Mouse (Mus musculus) embryonic facial prominence, embryonic 11.5 days (tissue): ENCODE results near the gene Depdc7. TPM values are rescaled to one million over a fixed set of nuclear protein-coding genes. Genes with fewer than 3 reads are reported as not detected.
A peak's percentile ranks its signal among the peaks of the same experiment; 100 is the strongest.

Experiments used
- ATAC-seq: fragments of 200-750 bp; cut with Nextera tagmentation; replicated peaks from 2 replicates; pipeline ENCODE4 v1.8.0; 2017; ENCODE audit warnings: low read depth; ENCODE audit not compliant: insufficient number of reproducible peaks, low FRiP score, low TSS enrichment
- DNase-seq: peaks from one replicate; pipeline ENCODE4 v3.0.0-alpha.2; 2015; ENCODE audit warnings: low spot score
- H3K27ac ChIP-seq: fragments of 300-500 bp; sonication (generic); replicated peaks from 2 replicates; pipeline ENCODE4 v1.5.1; 2014; ENCODE audit warnings: mild to moderate bottlenecking, low read depth, low read length, control low read depth
- H3K27me3 ChIP-seq: fragments of 300-500 bp; sonication (generic); 2 replicates; pipeline ENCODE4 v1.6.1; 2014; ENCODE audit warnings: mild to moderate bottlenecking, low read length, moderate library complexity, mixed read lengths; ENCODE audit not compliant: control insufficient read depth, insufficient read depth
- H3K36me3 ChIP-seq: fragments of 300-500 bp; sonication (generic); replicated peaks from 2 replicates; pipeline ENCODE4 v1.6.1; 2014; ENCODE audit warnings: low read depth, mild to moderate bottlenecking, low read length, moderate library complexity, mixed read lengths; ENCODE audit not compliant: control insufficient read depth, insufficient read depth
- H3K4me1 ChIP-seq: fragments of 300-500 bp; sonication (generic); 2 replicates; pipeline ENCODE4 v1.6.1; 2014; ENCODE audit warnings: low read length, mixed read lengths; ENCODE audit not compliant: control insufficient read depth, insufficient read depth
- H3K4me2 ChIP-seq: fragments of 300-500 bp; sonication (generic); 2 replicates; pipeline ENCODE4 v1.6.1; 2014; ENCODE audit warnings: low read depth, mild to moderate bottlenecking, control low read depth, low read length, moderate library complexity
- H3K4me3 ChIP-seq: fragments of 300-500 bp; sonication (generic); 2 replicates; pipeline ENCODE4 v1.5.1; 2014; ENCODE audit warnings: low read depth, low read length, control low read depth
- H3K9ac ChIP-seq: fragments of 300-500 bp; sonication (generic); replicated peaks from 2 replicates; pipeline ENCODE4 v1.6.1; 2014; ENCODE audit warnings: mild to moderate bottlenecking, control low read depth, low read length
- H3K9me3 ChIP-seq: fragments of 300-500 bp; sonication (generic); replicated peaks from 2 replicates; pipeline ENCODE4 v1.6.1; 2016; ENCODE audit warnings: mild to moderate bottlenecking, low read length, inconsistent platforms, mixed read lengths; ENCODE audit not compliant: control insufficient read depth
- WGBS: fragments of 180-500 bp; shearing (Covaris S2); extraction: QIAGEN DNeasy Blood & Tissue Kit; methylation state at CpG from one replicate; pipeline ENCODE4 v1.1.7; 2014; 5-methylcytosine and 5-hydroxymethylcytosine counted together
- polyA plus RNA-seq: library from polyadenylated mRNA; unstranded; fragments of >200 nt; fragmentation: Nextera tagmentation; extraction: Ambion mirVana; gene quantifications from 2 replicates; pipeline ENCODE4 v1.2.1, GENCODE M21; 2014

Depdc7 gene
- polyA plus RNA-seq, 1 experiment from 2014 or later = 5.1 TPM

DNA sequence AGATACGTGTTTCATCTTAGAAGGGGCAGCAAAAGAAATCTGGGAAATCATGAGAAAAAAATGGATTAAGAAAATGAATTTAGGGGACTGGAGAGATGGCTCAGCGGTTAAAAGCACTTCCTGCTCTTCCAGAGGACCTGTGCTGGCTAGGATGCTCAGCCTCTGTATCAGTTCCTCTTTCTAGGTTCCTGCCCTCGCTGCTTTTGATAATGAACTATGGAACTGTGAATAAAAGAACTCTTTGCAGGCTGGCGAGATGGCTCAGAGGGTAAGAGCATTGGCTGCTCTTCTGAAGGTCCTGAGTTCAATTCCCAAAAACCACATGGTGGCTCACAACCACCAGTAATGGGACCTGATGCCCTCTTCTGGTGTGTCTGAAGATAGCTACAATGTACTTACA is 52.0 kb downstream of the Depdc7 start:
- Histone ChIP-seq H3K27ac (no peak overlapping the region), H3K4me1 (no peaks in the 10 kb centered on the region), H3K9ac (no peak overlapping the region), H3K27me3 (no peaks in the 10 kb centered on the region), H3K4me3 (no peak overlapping the region), H3K9me3 (no peaks in the 10 kb centered on the region), H3K4me2 (no peak overlapping the region), H3K36me3 (no peaks in the 10 kb centered on the region)
- ATAC-seq (no peak), DNase-seq (no peak)
- 83% methylated on average over 4 of the region's 4 CpGs for WGBS

DNA sequence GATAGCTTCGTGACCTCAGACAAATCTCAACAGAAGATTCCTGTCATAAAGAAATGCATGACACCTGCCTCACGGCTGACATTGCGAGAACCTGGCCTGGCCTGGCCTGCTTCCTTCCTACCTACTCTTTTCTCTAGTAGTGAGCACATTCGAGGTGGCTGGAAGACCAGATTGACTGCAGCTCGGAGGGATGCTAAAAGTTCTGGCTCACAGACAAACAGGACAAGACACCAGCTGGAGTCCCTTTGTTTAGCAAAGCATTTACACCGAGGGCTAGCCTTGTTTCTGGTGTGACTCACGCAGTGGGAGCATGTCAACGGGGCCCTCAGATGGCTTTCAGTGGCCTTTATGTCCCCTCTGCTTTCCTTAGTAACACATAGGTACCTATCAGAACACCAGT is 54.0 kb downstream of the Depdc7 start:
- Histone ChIP-seq H3K9ac (no peak overlapping the region), H3K4me1 (no peaks in the 10 kb centered on the region), H3K4me3 (no peak overlapping the region), H3K9me3 (no peaks in the 10 kb centered on the region), H3K27ac (no peak overlapping the region), H3K4me2 (no peak overlapping the region), H3K36me3 (no peaks in the 10 kb centered on the region; the same call in 1 of the 2 replicates), H3K27me3 (no peaks in the 10 kb centered on the region)
- ATAC-seq (no peak), DNase-seq (no peak)
- WGBS = 81% methylated on average over 8 of the region's 8 CpGs

DNA sequence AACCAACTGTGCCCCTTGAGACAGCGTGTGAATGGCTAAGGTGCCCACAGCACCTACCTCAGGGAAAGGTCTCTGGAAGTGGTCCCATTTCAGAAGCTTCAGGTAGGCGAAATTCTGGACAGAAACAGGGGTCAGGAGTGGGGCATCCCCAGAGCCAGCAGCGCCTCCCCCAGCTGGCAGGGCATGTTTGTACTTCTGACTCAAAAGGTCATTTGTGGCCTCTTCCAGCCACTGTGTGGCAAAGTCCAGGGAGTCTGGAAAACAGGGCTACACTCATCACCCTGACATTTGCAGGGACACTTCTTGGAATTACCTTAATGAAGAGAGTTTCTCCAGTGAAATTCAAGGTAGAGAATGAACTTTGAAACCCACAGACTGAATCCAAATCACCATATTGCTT is 54.4 kb downstream of the Depdc7 start:
- ATAC-seq (no peak), DNase-seq (no peak)
- H3K4me1 ChIP-seq = no peaks in the 10 kb centered on the region
- H3K9ac ChIP-seq = no peak overlapping the region
- WGBS = 74% methylated on average over 3 of the region's 3 CpGs
- no peak overlapping the region for H3K4me2 ChIP-seq
- H3K27ac ChIP-seq = no peak overlapping the region
- no peak overlapping the region for H3K4me3 ChIP-seq
- H3K27me3 ChIP-seq = no peaks in the 10 kb centered on the region
- no peaks in the 10 kb centered on the region for H3K9me3 ChIP-seq
- H3K36me3 ChIP-seq = no peaks in the 10 kb centered on the region; the same call in 1 of the 2 replicates

- 70% methylated on average over 3 of the region's 3 CpGs for WGBS
- no peak overlapping the region for H3K4me2 ChIP-seq
- H3K27me3 ChIP-seq = no peaks in the 10 kb centered on the region
- no peaks in the 10 kb centered on the region for H3K4me1 ChIP-seq
- H3K4me3 ChIP-seq = no peak overlapping the region
- DNase-seq (no peak), ATAC-seq (no peak)
- H3K36me3 ChIP-seq = no peaks in the 10 kb centered on the region; the same call in 1 of the 2 replicates
- H3K9ac ChIP-seq = no peak overlapping the region
- no peaks in the 10 kb centered on the region for H3K9me3 ChIP-seq
- no peak overlapping the region for H3K27ac ChIP-seq
Measured at GRCm38 (mm10) chr2:104687261-104687660, 55.4 kb downstream of the Depdc7 start.

GRCm38 (mm10) chr2:104685418-104685817 is 57.3 kb downstream of the Depdc7 start:
- H3K4me3 ChIP-seq = no peak overlapping the region
- ATAC-seq = peak; percentile 77
- 8% methylated on average over 13 of the region's 13 CpGs for WGBS

DNA sequence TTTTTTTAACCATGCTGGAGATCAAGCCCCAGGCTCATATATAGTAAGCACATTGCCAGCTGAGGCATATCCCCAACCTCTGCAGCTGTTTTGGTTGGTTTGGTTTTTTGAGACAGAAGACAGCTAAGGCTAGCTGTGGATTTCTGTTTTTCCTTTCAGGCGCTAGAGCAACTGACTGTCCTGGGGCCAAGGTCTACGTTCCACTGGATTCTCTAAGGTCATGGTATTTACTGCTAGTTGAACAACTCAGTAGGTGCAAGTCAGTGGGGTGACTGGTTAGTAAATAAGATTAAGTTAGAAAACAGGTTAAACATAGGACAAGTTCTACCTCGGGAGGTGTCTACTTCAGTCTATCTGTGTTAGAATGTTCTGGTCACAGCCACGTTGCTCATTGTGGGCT is 57.9 kb downstream of the Depdc7 start:
- H3K9ac ChIP-seq = no peak overlapping the region
- no peak overlapping the region for H3K27ac ChIP-seq
- ATAC-seq = 0 out of 2 replicates have a peak, but pooled peaks have one; percentile 17
- no peaks in the 10 kb centered on the region for H3K4me1 ChIP-seq
- no peaks in the 10 kb centered on the region; the same call in 1 of the 2 replicates for H3K36me3 ChIP-seq
- H3K4me2 ChIP-seq = no peak overlapping the region
- DNase-seq = no peak
- 89% methylated on average over 4 of the region's 4 CpGs for WGBS
- no peaks in the 10 kb centered on the region for H3K27me3 ChIP-seq
- H3K9me3 ChIP-seq = no peaks in the 10 kb centered on the region
- no peak overlapping the region for H3K4me3 ChIP-seq

More at GRCm38 (mm10) chr2:104685418-104685817, 57.3 kb downstream of the Depdc7 start:
- Histone ChIP-seq H3K27ac (no peak overlapping the region), H3K27me3 (no peaks in the 10 kb centered on the region), H3K36me3 (no peaks in the 10 kb centered on the region; the same call in 1 of the 2 replicates), H3K9me3 (no peaks in the 10 kb centered on the region), H3K9ac (no peak overlapping the region), H3K4me1 (no peaks in the 10 kb centered on the region), H3K4me2 (no peak overlapping the region)
- peak; percentile 88 for DNase-seq

DNA sequence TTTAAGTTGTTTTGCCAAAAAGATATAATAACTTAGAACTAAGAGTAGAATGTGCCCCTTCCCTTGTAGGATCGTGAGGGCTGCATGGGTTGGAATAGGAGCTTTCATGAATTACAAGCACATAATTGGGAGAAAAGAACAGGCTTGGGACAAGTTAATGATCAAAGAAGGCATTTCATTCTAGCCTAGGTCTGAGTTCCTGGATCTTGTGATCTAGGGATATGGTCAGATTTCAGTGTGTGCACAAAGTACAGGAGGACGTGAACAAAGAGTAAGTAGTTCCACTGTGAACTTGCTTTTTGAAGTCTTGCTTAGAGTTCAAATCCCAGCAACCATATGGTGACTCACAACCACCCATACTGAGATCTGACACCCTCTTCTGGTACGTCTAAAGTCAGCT is 65.4 kb downstream of the Depdc7 start:
- WGBS = 80% methylated on average over 3 of the region's 3 CpGs
- no peaks in the 10 kb centered on the region for H3K9me3 ChIP-seq
- no peaks in the 10 kb centered on the region for H3K27me3 ChIP-seq
- H3K27ac ChIP-seq = no peak overlapping the region
- no peak overlapping the region for H3K9ac ChIP-seq
- no peak overlapping the region for H3K4me2 ChIP-seq
- no peak for ATAC-seq
- H3K4me3 ChIP-seq = no peak overlapping the region
- no peaks in the 10 kb centered on the region for H3K36me3 ChIP-seq
- H3K4me1 ChIP-seq = no peaks in the 10 kb centered on the region
- no peak for DNase-seq
